Mouse (Mus musculus): ENCODE results near the gene Spata7. TPM values are rescaled to one million over a fixed set of nuclear protein-coding genes. Genes with fewer than 3 reads are reported as not detected.

Spata7 gene
- polyA plus RNA-seq, 1 experiment: 215 TPM

- H3K27ac ChIP-seq (ENCODE audit: control insufficient read depth, insufficient read depth, low read depth, low read length): peak overlapping the region; percentile 59
- H3K4me3 ChIP-seq (ENCODE audit: control insufficient read depth, low read depth, low read length): peak overlapping the region; percentile 31; the same call in 1 of the 2 replicates
- H3K4me1 ChIP-seq (ENCODE audit: control insufficient read depth, insufficient read depth, low read length): peaks cover 2% of the 10 kb centered on the region
- TF ChIP-seq POLR2A (IDR thresholded peaks at IDR 0.05; ENCODE audit: control insufficient read depth, low read depth, low read length) (no peak), CTCF (IDR thresholded peaks at IDR 0.05; ENCODE audit: control insufficient read depth, insufficient read depth, insufficient replicate concordance, low read depth, low read length) (no peak)
- H3K36me3 ChIP-seq (ENCODE audit: control insufficient read depth, insufficient read depth, low read length): peaks cover 1% of the 10 kb centered on the region; the same call in 1 of the 2 replicates
- H3K27me3 ChIP-seq (ENCODE audit: control insufficient read depth, insufficient read depth, low read length): no peaks in the 10 kb centered on the region
Measured at GRCm38 (mm10) chr12:98683171-98683570, 55.2 kb downstream of the Spata7 start.

GRCm38 (mm10) chr12:98683574-98683973 lies 55.6 kb downstream of the Spata7 start:
- H3K36me3 ChIP-seq (ENCODE audit: control insufficient read depth, insufficient read depth, low read length): peaks cover 1% of the 10 kb centered on the region; the same call in 1 of the 2 replicates
- no peak for TF ChIP-seq CTCF (IDR thresholded peaks at IDR 0.05; ENCODE audit: control insufficient read depth, insufficient read depth, insufficient replicate concordance, low read depth, low read length)
- TF ChIP-seq POLR2A (IDR thresholded peaks at IDR 0.05; ENCODE audit: control insufficient read depth, low read depth, low read length): no peak
- H3K4me1 ChIP-seq (ENCODE audit: control insufficient read depth, insufficient read depth, low read length): peaks cover 2% of the 10 kb centered on the region
- no peak overlapping the region for H3K4me3 ChIP-seq (ENCODE audit: control insufficient read depth, low read depth, low read length)
- no peaks in the 10 kb centered on the region for H3K27me3 ChIP-seq (ENCODE audit: control insufficient read depth, insufficient read depth, low read length)
- H3K27ac ChIP-seq (ENCODE audit: control insufficient read depth, insufficient read depth, low read depth, low read length): peak overlapping the region; percentile 59

GRCm38 (mm10) chr12:98690230-98690629 lies 62.3 kb downstream of the Spata7 start:
- TF ChIP-seq POLR2A (IDR thresholded peaks at IDR 0.05; ENCODE audit: control insufficient read depth, low read depth, low read length) (no peak), CTCF (IDR thresholded peaks at IDR 0.05; ENCODE audit: control insufficient read depth, insufficient read depth, insufficient replicate concordance, low read depth, low read length) (no peak)
- H3K27me3 ChIP-seq (ENCODE audit: control insufficient read depth, insufficient read depth, low read length): no peaks in the 10 kb centered on the region
- H3K36me3 ChIP-seq (ENCODE audit: control insufficient read depth, insufficient read depth, low read length): no peaks in the 10 kb centered on the region
- H3K27ac ChIP-seq (ENCODE audit: control insufficient read depth, insufficient read depth, low read depth, low read length): no peak overlapping the region
- no peak overlapping the region for H3K4me3 ChIP-seq (ENCODE audit: control insufficient read depth, low read depth, low read length)
- H3K4me1 ChIP-seq (ENCODE audit: control insufficient read depth, insufficient read depth, low read length): peaks cover 4% of the 10 kb centered on the region

- Histone ChIP-seq H3K4me1 (ENCODE audit: control insufficient read depth, insufficient read depth, low read length) (no peaks in the 10 kb centered on the region), H3K27me3 (ENCODE audit: control insufficient read depth, insufficient read depth, low read length) (no peaks in the 10 kb centered on the region)
Measured at GRCm38 (mm10) chr12:98697202-98697601, 69.2 kb downstream of the Spata7 start.

GRCm38 (mm10) chr12:98701564-98701963 lies 73.6 kb downstream of the Spata7 start:
- Histone ChIP-seq H3K36me3 (ENCODE audit: control insufficient read depth, insufficient read depth, low read length) (no peaks in the 10 kb centered on the region; the same call in 1 of the 2 replicates), H3K27me3 (ENCODE audit: control insufficient read depth, insufficient read depth, low read length) (no peaks in the 10 kb centered on the region)

More at GRCm38 (mm10) chr12:98697202-98697601, 69.2 kb downstream of the Spata7 start:
- Histone ChIP-seq H3K4me3 (ENCODE audit: control insufficient read depth, low read depth, low read length) (no peak overlapping the region), H3K36me3 (ENCODE audit: control insufficient read depth, insufficient read depth, low read length) (no peaks in the 10 kb centered on the region), H3K27ac (ENCODE audit: control insufficient read depth, insufficient read depth, low read depth, low read length) (no peak overlapping the region)
- TF ChIP-seq POLR2A (IDR thresholded peaks at IDR 0.05; ENCODE audit: control insufficient read depth, low read depth, low read length) (no peak), CTCF (IDR thresholded peaks at IDR 0.05; ENCODE audit: control insufficient read depth, insufficient read depth, insufficient replicate concordance, low read depth, low read length) (no peak)

GRCm38 (mm10) chr12:98703554-98703953 lies 75.6 kb downstream of the Spata7 start:
- Histone ChIP-seq H3K4me3 (ENCODE audit: control insufficient read depth, low read depth, low read length) (no peak overlapping the region), H3K4me1 (ENCODE audit: control insufficient read depth, insufficient read depth, low read length) (no peaks in the 10 kb centered on the region), H3K27me3 (ENCODE audit: control insufficient read depth, insufficient read depth, low read length) (no peaks in the 10 kb centered on the region), H3K27ac (ENCODE audit: control insufficient read depth, insufficient read depth, low read depth, low read length) (no peak overlapping the region), H3K36me3 (ENCODE audit: control insufficient read depth, insufficient read depth, low read length) (no peaks in the 10 kb centered on the region; the same call in 1 of the 2 replicates)
- TF ChIP-seq CTCF (IDR thresholded peaks at IDR 0.05; ENCODE audit: control insufficient read depth, insufficient read depth, insufficient replicate concordance, low read depth, low read length) (no peak), POLR2A (IDR thresholded peaks at IDR 0.05; ENCODE audit: control insufficient read depth, low read depth, low read length) (no peak)

More at GRCm38 (mm10) chr12:98701564-98701963, 73.6 kb downstream of the Spata7 start:
- no peak overlapping the region for H3K27ac ChIP-seq (ENCODE audit: control insufficient read depth, insufficient read depth, low read depth, low read length)
- no peak for TF ChIP-seq CTCF (IDR thresholded peaks at IDR 0.05; ENCODE audit: control insufficient read depth, insufficient read depth, insufficient replicate concordance, low read depth, low read length)
- TF ChIP-seq POLR2A (IDR thresholded peaks at IDR 0.05; ENCODE audit: control insufficient read depth, low read depth, low read length): no peak
- H3K4me1 ChIP-seq (ENCODE audit: control insufficient read depth, insufficient read depth, low read length): no peaks in the 10 kb centered on the region
- H3K4me3 ChIP-seq (ENCODE audit: control insufficient read depth, low read depth, low read length): no peak overlapping the region

- no peak overlapping the region for H3K27ac ChIP-seq (ENCODE audit: control insufficient read depth, insufficient read depth, low read depth, low read length)
- no peaks in the 10 kb centered on the region for H3K4me1 ChIP-seq (ENCODE audit: control insufficient read depth, insufficient read depth, low read length)
- H3K36me3 ChIP-seq (ENCODE audit: control insufficient read depth, insufficient read depth, low read length): no peaks in the 10 kb centered on the region; the same call in 1 of the 2 replicates
- TF ChIP-seq CTCF (IDR thresholded peaks at IDR 0.05; ENCODE audit: control insufficient read depth, insufficient read depth, insufficient replicate concordance, low read depth, low read length): no peak
- TF ChIP-seq POLR2A (IDR thresholded peaks at IDR 0.05; ENCODE audit: control insufficient read depth, low read depth, low read length): no peak
- H3K27me3 ChIP-seq (ENCODE audit: control insufficient read depth, insufficient read depth, low read length): no peaks in the 10 kb centered on the region
- H3K4me3 ChIP-seq (ENCODE audit: control insufficient read depth, low read depth, low read length): no peak overlapping the region
Measured at GRCm38 (mm10) chr12:98703961-98704360, 76.0 kb downstream of the Spata7 start.

Data from testis, adult 2 months (tissue).